Mouse (Mus musculus) liver, embryonic 13.5 days (tissue): ENCODE results near the gene Sgcb. TPM values are rescaled to one million over a fixed set of nuclear protein-coding genes. Genes with fewer than 3 reads are reported as not detected.

ENCODE experiments used
- ATAC-seq: fragments of 200-750 bp; cut with Nextera tagmentation; 2 replicates; pipeline ENCODE4 v1.8.0; 2017; ENCODE audit warnings: low read depth, mild to moderate bottlenecking, moderate number of reproducible peaks, moderate library complexity
- DNase-seq: peaks from one replicate; pipeline ENCODE4 v3.0.0; 2022
- H3K27ac ChIP-seq: fragments of 300-500 bp; sonication (generic); 2 replicates; pipeline ENCODE4 v1.5.1; 2015; ENCODE audit warnings: moderate library complexity, mild to moderate bottlenecking, inconsistent platforms
- H3K27me3 ChIP-seq: fragments of 300-500 bp; sonication (generic); 2 replicates; pipeline ENCODE4 v1.6.1; 2015; ENCODE audit warnings: mild to moderate bottlenecking, inconsistent platforms
- H3K36me3 ChIP-seq: fragments of 300-500 bp; sonication (generic); 2 replicates; pipeline ENCODE4 v1.6.1; 2015; ENCODE audit warnings: mild to moderate bottlenecking, inconsistent platforms
- H3K4me1 ChIP-seq: fragments of 300-500 bp; sonication (generic); replicated peaks from 2 replicates; pipeline ENCODE4 v1.6.1; 2015; ENCODE audit warnings: inconsistent platforms
- H3K4me2 ChIP-seq: fragments of 300-500 bp; sonication (generic); 2 replicates; pipeline ENCODE4 v1.6.1; 2015; ENCODE audit warnings: inconsistent platforms, mild to moderate bottlenecking, moderate library complexity
- H3K4me3 ChIP-seq: fragments of 300-500 bp; sonication (generic); replicated peaks from 2 replicates; pipeline ENCODE4 v1.5.1; 2015; ENCODE audit warnings: mild to moderate bottlenecking, inconsistent platforms
- H3K9ac ChIP-seq: fragments of 300-500 bp; sonication (generic); 2 replicates; pipeline ENCODE4 v1.6.1; 2015; ENCODE audit warnings: mild to moderate bottlenecking, inconsistent platforms
- H3K9me3 ChIP-seq: fragments of 300-500 bp; sonication (generic); replicated peaks from 2 replicates; pipeline ENCODE4 v1.6.1; 2016; ENCODE audit warnings: inconsistent platforms
- WGBS: fragments of 180-500 bp; shearing (Covaris S2); methylation state at CpG from one replicate; pipeline ENCODE4 v1.1.7; 2015; ENCODE audit not compliant: insufficient replicate concordance; 5-methylcytosine and 5-hydroxymethylcytosine counted together
- polyA plus RNA-seq: library from polyadenylated mRNA; unstranded; fragments of >200 nt; fragmentation: Nextera tagmentation; extraction: Ambion mirVana; gene quantifications from 2 replicates; pipeline ENCODE4 v1.2.1, GENCODE M21; 2015

The Sgcb gene
- polyA plus RNA-seq, 1 experiment from 2014 or later: 2.8 TPM

DNA sequence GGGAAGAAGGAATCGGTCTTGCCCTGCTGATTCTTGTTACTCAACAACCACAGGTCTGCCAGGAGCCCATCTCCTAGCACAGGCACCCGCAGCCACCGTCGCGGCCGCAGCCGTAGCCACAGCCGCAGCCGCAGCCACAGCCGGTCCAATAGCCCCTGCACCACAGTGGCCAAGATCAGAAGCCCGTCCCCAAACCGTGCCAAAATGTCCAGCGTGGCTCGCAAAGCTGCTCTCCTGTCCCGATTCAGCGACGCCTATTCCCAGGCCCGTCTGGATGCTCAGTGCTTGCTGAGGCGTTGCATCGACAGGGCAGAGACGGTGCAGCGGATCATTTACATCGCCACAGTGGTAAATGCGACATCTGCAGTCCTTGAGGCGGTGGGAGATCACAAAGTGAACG lies 21.8 kb upstream of the Sgcb start:
- H3K4me1 ChIP-seq: no peaks in the 10 kb centered on the region
- H3K4me2 ChIP-seq: no peak overlapping the region
- no peak overlapping the region for H3K9ac ChIP-seq
- H3K27me3 ChIP-seq: no peaks in the 10 kb centered on the region
- no peaks in the 10 kb centered on the region for H3K9me3 ChIP-seq
- H3K36me3 ChIP-seq: no peaks in the 10 kb centered on the region
- WGBS: 53% methylated on average over 26 of the region's 26 CpGs
- H3K4me3 ChIP-seq: no peak overlapping the region
- ATAC-seq (no peak), DNase-seq (no peak)
- H3K27ac ChIP-seq: no peak overlapping the region

DNA sequence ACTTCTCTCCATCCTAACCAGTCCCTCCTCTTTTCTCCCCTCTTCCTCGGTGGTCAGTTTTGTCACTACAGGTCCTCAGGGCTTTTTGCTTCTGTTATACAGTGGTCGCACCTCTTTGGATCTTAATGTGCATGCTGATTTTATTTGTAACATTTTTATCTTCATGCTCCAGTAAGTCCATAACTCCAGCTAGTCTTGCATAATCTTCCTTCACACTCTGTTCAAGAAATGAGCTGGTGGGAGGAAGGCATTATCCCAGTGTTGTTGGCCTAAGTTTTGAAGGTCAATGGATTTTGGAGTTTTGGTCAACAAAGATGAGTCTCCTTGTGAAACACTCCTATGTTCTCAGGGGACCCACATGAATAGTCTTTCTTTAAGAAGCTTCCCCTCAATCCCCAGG lies 20.3 kb upstream of the Sgcb start:
- H3K36me3 ChIP-seq: no peaks in the 10 kb centered on the region
- H3K4me2 ChIP-seq: no peak overlapping the region
- H3K4me3 ChIP-seq: no peak overlapping the region
- no peak overlapping the region for H3K9ac ChIP-seq
- no peak overlapping the region for H3K27ac ChIP-seq
- no peaks in the 10 kb centered on the region for H3K27me3 ChIP-seq
- no peaks in the 10 kb centered on the region for H3K4me1 ChIP-seq
- ATAC-seq: no peak
- WGBS: 60% methylated on average over 2 of the region's 2 CpGs
- no peak for DNase-seq
- no peaks in the 10 kb centered on the region for H3K9me3 ChIP-seq

DNA sequence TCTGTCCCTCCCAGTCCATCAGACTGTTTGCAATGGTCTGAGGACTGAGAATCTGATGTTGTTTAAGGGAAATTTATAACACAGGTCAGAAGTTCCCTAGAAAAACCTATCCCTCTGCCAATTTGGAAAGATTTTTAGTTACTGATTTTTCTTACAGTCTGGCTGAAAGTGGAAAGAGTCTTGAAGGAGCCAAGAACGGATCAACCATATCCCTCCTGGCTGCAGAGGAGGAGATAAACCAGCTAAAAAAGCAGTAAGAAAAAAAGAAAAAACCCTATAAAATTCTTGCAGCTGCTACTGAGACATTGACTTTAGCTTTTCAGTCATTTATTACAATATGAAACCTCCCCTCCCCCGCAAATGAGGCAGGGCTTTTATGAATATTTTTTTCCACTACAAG lies 19.1 kb upstream of the Sgcb start:
- no peak overlapping the region for H3K9ac ChIP-seq
- H3K36me3 ChIP-seq: no peaks in the 10 kb centered on the region
- H3K4me3 ChIP-seq: no peak overlapping the region
- no peak overlapping the region for H3K27ac ChIP-seq
- DNase-seq: no peak
- no peaks in the 10 kb centered on the region for H3K9me3 ChIP-seq
- no peak overlapping the region for H3K4me2 ChIP-seq
- H3K27me3 ChIP-seq: no peaks in the 10 kb centered on the region
- WGBS: 61% methylated on average over 2 of the region's 2 CpGs
- no peak for ATAC-seq
- H3K4me1 ChIP-seq: no peaks in the 10 kb centered on the region

DNA sequence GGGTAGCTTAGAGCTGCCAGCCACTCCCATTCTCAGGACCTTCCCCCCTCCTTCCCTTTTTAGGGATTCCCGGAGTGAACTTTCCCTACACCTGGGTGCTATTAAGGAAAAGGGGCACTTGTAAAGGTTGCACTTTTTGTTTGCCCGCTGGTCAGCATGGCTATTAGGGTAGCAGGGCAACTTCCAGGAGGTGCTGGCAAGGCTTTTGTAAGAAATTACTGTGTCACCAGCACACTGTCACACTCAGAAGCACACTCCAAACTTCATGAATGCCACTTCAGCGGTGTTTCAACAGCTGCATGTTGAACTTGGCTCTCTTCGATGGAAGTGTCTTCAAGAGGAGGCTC lies 4.2 kb upstream of the Sgcb start:
- Histone ChIP-seq H3K27me3 (peaks cover 75% of the 10 kb centered on the region), H3K4me2 (peak overlapping the region; percentile 77), H3K27ac (no peak overlapping the region), H3K9ac (no peak overlapping the region), H3K4me3 (peak overlapping the region; percentile 54), H3K9me3 (no peaks in the 10 kb centered on the region), H3K4me1 (peaks cover 30% of the 10 kb centered on the region), H3K36me3 (no peaks in the 10 kb centered on the region)
- ATAC-seq: no peak
- no peak for DNase-seq
- WGBS: 2% methylated on average over 4 of the region's 4 CpGs

DNA sequence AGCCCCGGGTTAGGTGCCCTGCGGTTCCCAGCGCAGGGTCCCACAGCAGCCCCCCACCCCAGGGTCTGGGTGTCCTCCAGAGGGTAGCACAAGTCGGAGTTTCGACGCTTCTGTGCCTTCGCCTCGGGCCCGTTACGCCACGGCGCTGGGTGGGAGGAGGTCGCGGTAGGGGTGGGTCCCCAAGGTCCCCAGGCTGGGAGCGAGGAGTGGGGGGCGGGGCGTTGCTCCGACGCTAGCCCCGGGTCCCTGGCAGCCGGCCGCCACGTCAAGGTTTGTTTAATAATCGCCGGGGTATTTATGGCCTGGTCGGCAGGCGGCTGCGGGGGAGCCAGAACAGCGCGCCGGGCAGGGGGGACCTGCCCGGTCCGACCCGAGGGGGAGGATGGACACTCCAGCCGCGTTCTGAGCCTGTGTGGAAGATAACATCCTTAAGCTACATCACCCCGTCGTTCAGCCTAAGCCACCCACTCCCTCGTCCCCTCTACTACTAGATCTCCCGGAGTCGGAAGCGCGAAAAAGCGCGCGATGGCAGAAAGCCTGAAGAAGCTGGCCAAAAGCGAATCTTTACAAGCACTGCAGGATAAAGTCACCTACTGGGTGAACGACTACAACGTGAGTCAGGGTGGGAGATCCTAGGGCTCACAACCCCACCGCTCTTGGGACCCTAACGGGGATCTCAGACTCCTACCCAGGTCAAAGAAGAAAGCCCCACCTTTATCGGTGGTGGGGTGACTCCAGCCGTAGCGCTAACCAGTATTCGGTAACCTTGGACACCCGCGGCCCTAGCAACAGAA lies 3.7 kb upstream of the Sgcb start, which contains the start of gene Spata18:
Gene Spata18 (plus strand): TSS at position 319 of the 794 bp plus-strand sequence.
- no peaks in the 10 kb centered on the region for H3K9me3 ChIP-seq
- H3K4me1 ChIP-seq: peaks cover 33% of the 10 kb centered on the region
- H3K4me2 ChIP-seq: peak within 1 kb of the TSS; percentile 77
- DNase-seq (no peak), ATAC-seq (no peak)
- no peak within 1 kb of the TSS for H3K27ac ChIP-seq
- H3K9ac ChIP-seq: 0 out of 2 replicates have a peak within 1 kb of the TSS, but pooled peaks have one; percentile 33
- peak within 1 kb of the TSS; percentile 54 for H3K4me3 ChIP-seq
- peaks cover 81% of the 10 kb centered on the region for H3K27me3 ChIP-seq
- H3K36me3 ChIP-seq: no peaks in the 10 kb centered on the region
- WGBS: under 1% methylated on average over 57 of the region's 57 CpGs

DNA sequence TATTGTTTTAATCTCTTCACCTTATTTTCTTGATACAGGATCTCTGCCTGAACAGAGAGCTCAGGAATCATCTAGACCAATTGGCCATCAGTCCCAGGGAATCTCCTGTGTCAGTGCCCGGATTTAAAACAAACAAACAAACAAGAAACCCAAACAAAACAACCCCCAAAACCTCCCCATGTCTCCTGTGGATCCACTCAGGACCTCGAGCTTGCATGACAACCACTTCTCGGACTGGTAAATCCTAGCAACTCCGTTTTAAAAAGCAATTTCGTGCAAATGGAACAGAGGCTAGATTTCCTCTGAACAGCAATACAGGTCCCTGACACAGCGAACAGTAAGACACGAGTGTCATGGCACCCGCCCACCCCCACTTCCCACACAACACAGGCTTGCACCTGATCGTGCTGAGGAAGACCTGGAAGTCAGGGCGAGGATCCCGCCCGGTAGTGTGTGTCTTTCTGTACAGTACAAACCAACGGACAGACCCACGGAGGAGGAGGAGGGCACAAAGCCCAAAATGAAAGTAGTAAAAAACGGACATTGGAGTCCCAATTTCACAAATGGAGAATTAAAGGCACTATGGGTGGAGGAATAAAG lies 2.9 kb upstream of the Sgcb start:
- Histone ChIP-seq H3K9ac (no peak overlapping the region), H3K27me3 (peaks cover 88% of the 10 kb centered on the region), H3K9me3 (no peaks in the 10 kb centered on the region), H3K36me3 (no peaks in the 10 kb centered on the region), H3K4me2 (peak overlapping the region; percentile 77), H3K27ac (no peak overlapping the region), H3K4me1 (peaks cover 33% of the 10 kb centered on the region), H3K4me3 (peak overlapping the region; percentile 54)
- DNase-seq (no peak), ATAC-seq (no peak)
- 1% methylated on average over 15 of the region's 15 CpGs for WGBS

DNA sequence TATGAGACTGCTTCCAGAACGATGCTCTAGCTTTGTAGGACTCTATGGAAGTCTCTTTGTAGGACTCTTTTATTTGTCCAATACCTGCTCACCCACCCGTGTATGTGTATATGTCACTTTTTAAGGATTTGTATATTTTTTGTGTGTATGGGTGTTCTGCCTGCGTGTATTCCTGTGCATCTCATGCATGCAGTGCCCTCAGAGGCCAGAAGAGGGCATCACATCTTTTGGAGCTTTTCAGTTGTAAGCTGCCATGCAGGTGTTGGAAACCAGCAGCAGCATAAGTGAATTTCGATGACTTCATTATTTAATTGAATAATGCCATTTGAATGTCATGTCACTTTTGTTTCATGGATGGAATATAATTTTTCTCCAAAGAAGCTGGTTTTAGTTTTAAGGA lies 5.5 kb downstream of the Sgcb start:
- DNase-seq: no peak
- H3K4me2 ChIP-seq: no peak overlapping the region
- H3K27me3 ChIP-seq: peaks cover 18% of the 10 kb centered on the region
- WGBS: 53% methylated on average over 4 of the region's 4 CpGs
- no peaks in the 10 kb centered on the region for H3K9me3 ChIP-seq
- H3K36me3 ChIP-seq: no peaks in the 10 kb centered on the region
- H3K4me1 ChIP-seq: peaks cover 5% of the 10 kb centered on the region
- no peak for ATAC-seq
- H3K27ac ChIP-seq: no peak overlapping the region
- no peak overlapping the region for H3K9ac ChIP-seq
- H3K4me3 ChIP-seq: no peak overlapping the region

DNA sequence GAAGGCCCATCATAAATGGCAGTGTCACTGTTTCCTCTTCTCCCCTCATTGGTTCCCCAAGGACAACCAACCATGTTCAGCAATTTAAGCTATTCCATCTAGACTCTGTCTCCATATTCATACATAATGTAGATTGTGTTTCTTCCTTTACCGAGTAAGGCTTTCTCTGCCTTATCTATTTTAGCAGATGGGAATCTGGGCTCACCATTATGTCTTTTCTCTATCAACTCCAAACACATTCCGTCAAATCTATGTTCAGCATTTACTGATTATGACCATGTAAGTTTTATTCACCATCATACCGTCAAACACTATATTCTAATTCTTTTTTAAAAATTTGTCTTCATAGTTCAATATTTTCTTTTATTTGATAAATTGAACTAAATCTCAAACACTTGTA lies 6.5 kb downstream of the Sgcb start:
- H3K4me2 ChIP-seq: no peak overlapping the region
- no peaks in the 10 kb centered on the region for H3K36me3 ChIP-seq
- ATAC-seq: no peak
- DNase-seq: no peak
- no peak overlapping the region for H3K27ac ChIP-seq
- H3K9ac ChIP-seq: no peak overlapping the region
- H3K4me1 ChIP-seq: no peaks in the 10 kb centered on the region
- WGBS: 60% methylated on average over 3 of the region's 3 CpGs
- H3K9me3 ChIP-seq: no peaks in the 10 kb centered on the region
- no peak overlapping the region for H3K4me3 ChIP-seq
- H3K27me3 ChIP-seq: peaks cover 8% of the 10 kb centered on the region

DNA sequence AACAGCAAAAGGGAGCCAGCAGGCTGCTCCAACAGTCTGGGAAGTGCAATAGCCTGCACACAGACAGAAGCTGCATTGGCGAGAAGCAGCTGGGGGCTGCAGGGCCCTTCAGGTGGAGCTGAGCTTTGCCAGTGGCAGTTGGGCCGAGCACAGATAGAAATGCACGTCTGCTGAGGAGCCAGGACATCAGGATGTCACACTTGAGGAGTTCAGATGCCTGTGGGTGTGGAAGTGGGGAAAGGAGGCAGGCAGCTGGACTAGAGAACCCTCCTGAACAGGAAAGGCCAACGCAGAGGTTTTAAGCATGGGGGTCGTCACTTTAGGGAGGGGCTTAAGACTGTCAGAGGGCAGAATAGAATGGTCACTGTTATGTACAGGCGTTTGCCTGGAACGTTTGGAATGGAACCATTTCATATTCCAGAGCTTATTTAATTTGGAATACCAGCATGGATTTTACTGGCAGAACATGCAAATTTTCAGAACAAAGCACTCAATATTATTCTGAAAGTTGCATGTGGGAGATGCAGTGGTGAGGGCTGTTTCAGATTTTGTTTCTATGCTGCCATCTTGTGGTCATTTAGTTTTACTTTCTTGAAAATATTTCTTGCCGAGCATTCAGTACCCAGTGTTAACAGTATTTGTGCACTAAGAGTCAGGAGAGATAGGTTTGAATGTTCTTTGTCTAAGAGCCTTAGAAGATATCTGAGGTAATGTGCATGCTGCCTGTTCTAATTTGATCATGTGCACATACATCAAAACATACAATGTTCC lies 10.1 kb downstream of the Sgcb start:
- H3K4me2 ChIP-seq: no peak overlapping the region
- no peaks in the 10 kb centered on the region; the same call in 1 of the 2 replicates for H3K9me3 ChIP-seq
- H3K27ac ChIP-seq: no peak overlapping the region
- no peak for DNase-seq
- 0 out of 2 replicates have a peak, but pooled peaks cover 2% of the 10 kb centered on the region for H3K36me3 ChIP-seq
- ATAC-seq: no peak
- no peaks in the 10 kb centered on the region for H3K4me1 ChIP-seq
- H3K27me3 ChIP-seq: no peaks in the 10 kb centered on the region
- 34% methylated on average over 8 of the region's 8 CpGs for WGBS
- H3K4me3 ChIP-seq: no peak overlapping the region
- H3K9ac ChIP-seq: no peak overlapping the region

DNA sequence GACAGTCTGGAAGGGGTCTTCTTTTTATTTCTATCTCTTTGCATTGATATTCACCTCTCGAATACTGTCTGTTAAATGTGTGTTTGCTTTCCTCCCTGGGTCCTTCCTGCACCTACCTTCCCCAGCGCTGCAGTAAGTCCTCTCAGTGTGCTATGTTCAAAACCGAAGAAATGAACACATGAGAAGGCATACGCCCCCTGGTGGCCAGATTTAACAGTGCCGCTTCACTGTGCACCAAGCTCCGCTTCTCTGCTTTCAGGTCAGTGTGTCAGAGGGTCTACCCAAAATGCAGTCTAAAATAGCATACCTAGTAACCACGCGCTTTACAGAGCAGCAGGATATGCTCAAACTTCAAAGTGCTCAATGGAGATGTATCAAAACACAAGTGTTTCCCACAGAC lies 14.4 kb downstream of the Sgcb start:
- DNase-seq (peak; percentile 19), ATAC-seq (no peak)
- Histone ChIP-seq H3K9me3 (no peaks in the 10 kb centered on the region; the same call in 1 of the 2 replicates), H3K27ac (no peak overlapping the region), H3K4me3 (no peak overlapping the region), H3K27me3 (no peaks in the 10 kb centered on the region), H3K36me3 (0 out of 2 replicates have a peak, but pooled peaks cover 2% of the 10 kb centered on the region), H3K4me2 (no peak overlapping the region), H3K4me1 (peaks cover 8% of the 10 kb centered on the region), H3K9ac (no peak overlapping the region)
- WGBS: 41% methylated on average over 8 of the region's 8 CpGs

DNA sequence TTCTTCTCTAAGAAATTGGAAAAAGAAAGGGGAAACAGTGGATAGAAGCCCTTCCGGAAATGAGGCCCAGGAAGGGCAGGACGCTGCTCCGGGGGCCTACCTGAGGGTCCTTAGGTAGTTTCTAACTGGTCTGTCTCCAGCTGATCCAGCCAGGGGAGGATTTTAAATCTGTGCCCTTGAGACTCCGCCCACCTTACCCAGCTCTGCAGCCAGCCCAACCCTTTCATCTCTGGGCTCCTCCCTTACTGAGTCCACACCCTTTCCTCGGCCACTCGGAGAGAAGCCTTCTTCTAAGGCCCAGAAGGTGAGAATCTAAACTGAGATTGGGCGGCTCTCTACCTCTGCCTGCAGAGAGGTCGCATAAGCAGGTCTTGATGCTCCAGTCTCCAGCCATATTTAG lies 15.3 kb downstream of the Sgcb start, which contains the start of gene Lrrc66:
Gene Lrrc66 (minus strand): TSS at position 236 of the 400 bp plus-strand sequence.
- Histone ChIP-seq H3K4me1 (peaks cover 8% of the 10 kb centered on the region), H3K27ac (no peak within 1 kb of the TSS), H3K9me3 (no peaks in the 10 kb centered on the region; the same call in 1 of the 2 replicates), H3K36me3 (0 out of 2 replicates have a peak, but pooled peaks cover 2% of the 10 kb centered on the region), H3K9ac (no peak within 1 kb of the TSS), H3K27me3 (no peaks in the 10 kb centered on the region), H3K4me2 (no peak within 1 kb of the TSS), H3K4me3 (no peak within 1 kb of the TSS)
- ATAC-seq (no peak), DNase-seq (no peak)
- 59% methylated on average over 8 of the region's 8 CpGs for WGBS
